Mouse (Mus musculus): ENCODE data around the gene Tnfsf8.

- no peak for TF ChIP-seq POLR2A (IDR thresholded peaks at IDR 0.05; ENCODE audit: low read depth, low read length)
- no peak for TF ChIP-seq CTCF (IDR thresholded peaks at IDR 0.05; ENCODE audit: extremely low read depth, insufficient read depth, insufficient read length, insufficient replicate concordance)
Measured at GRCm38 (mm10) chr4:63798083-63798482, 63.1 kb downstream of the Tnfsf8 start.
